13 mouse cellular contexts compared by ENCODE assay signal in the genomic region with DNA sequence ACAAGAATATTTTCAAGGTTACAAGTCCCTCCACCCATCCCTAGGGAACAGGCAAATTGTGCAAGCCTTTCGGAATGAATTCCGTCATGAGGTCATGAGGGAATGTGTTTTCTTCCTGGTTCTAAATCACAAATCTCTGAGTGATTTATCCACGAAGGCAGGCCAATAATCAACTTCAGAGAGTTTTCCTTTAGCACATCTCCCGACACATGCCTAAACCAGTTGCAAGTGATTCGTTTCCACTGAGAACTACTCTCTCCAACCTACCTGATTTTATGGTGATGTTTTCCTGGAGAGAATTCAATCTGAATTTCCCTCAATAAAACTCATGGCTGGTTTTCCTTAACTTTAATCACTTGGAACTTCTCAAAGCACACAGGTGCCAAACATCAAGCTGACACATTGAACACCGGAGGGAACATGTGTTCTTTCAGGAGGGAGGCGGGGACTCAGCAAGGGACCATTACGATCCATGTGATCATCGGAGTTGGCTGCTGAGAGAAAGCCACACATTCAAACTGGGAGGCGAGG.
DNase-seq lines count a peak whose midpoint lies in the region; ATAC-seq and TF ChIP-seq lines count a peak whose summit lies in the region.
"Had no signal": no experiment of that assay in that cellular context is flagged by ENCODE, and none has a peak within 500 bp of the region (broad histone marks: within the 10 kb centered on the region; RNA-seq: fewer than 3 reads in every experiment).

No protein-coding gene starts in this region.

- TF ChIP-seq POLR2A in lung, adult 2 months (IDR thresholded peaks at IDR 0.05; ENCODE audit: borderline replicate concordance, extremely low read depth, low read depth, low read length), result no peak

- no peak for ATAC-seq in inflammation-experienced regulatory T-cells, adult 6 months
- no peak for ATAC-seq in forebrain, embryonic 11.5 days (replicated peaks; ENCODE audit: low FRiP score)
- ATAC-seq: activated CD4-positive, CD25-positive, alpha-beta regulatory T cell, adult 4 months; intestine, embryonic 16.5 days had no signal

- no peaks in the 10 kb centered on the region for H3K9me3 ChIP-seq in forebrain, embryonic 11.5 days (ENCODE audit: control insufficient read depth, low read length)

- DNase-seq in lung, adult 18-20 months, result peak; percentile 10 to 26
- no peak for DNase-seq in lung, adult 2 months
- DNase-seq in gastrocnemius, adult 2 months, result peak; percentile 47
- DNase-seq in heart, postnatal 4 days, result peak; percentile 45
- DNase-seq in lung, postnatal 25 days (ENCODE audit: low spot score), result peak; percentile 15
- no peak for DNase-seq in thymus, postnatal 14 days
- no peak for DNase-seq in forebrain, embryonic 11.5 days (ENCODE audit: low spot score)
- DNase-seq: cerebellum, adult 2 months had no signal

- 66% methylated on average over 10 of the region's 10 CpGs for WGBS in lung, adult 2 months
- WGBS in forebrain, embryonic 11.5 days, result 88% methylated on average over 10 of the region's 10 CpGs

- intact Hi-C loops in gastrocnemius, adult 2 months (cut with DNase I), result no loop called here

- no peak overlapping the region for H3K4me3 ChIP-seq in lung, adult 2 months (replicated peaks; ENCODE audit: extremely low read depth, low read depth, low read length)
- H3K4me3 ChIP-seq in gastrocnemius, adult 2 months, result no peak overlapping the region
- H3K4me3 ChIP-seq in forebrain, embryonic 11.5 days (ENCODE audit: low read depth, low read length), result no peak overlapping the region
- H3K4me3 ChIP-seq: embryonic facial prominence, embryonic 13.5 days had no signal

- H3K4me2 ChIP-seq in forebrain, embryonic 11.5 days (ENCODE audit: low read depth, low read length, severe bottlenecking), result no peak overlapping the region
- H3K4me2 ChIP-seq: embryonic facial prominence, embryonic 13.5 days had no signal

- no peak overlapping the region for H3K9ac ChIP-seq in forebrain, embryonic 11.5 days (ENCODE audit: low read length)
- H3K9ac ChIP-seq: embryonic facial prominence, embryonic 13.5 days had no signal

- TF ChIP-seq CTCF in lung, adult 2 months (IDR thresholded peaks at IDR 0.05; ENCODE audit: insufficient read depth, low read length), result no peak
- no peak for TF ChIP-seq CTCF in gastrocnemius, adult 2 months (IDR thresholded peaks at IDR 0.05)

- peak overlapping the region; percentile 72 for H3K27ac ChIP-seq in gastrocnemius, adult 2 months
- H3K27ac ChIP-seq in forebrain, embryonic 11.5 days (ENCODE audit: low read depth, low read length), result no peak overlapping the region
- H3K27ac ChIP-seq: embryonic facial prominence, embryonic 13.5 days; macrophage had no signal

- H3K27me3 ChIP-seq in forebrain, embryonic 11.5 days (ENCODE audit: control insufficient read depth, insufficient read depth, low read length), result no peaks in the 10 kb centered on the region
- H3K27me3 ChIP-seq: embryonic facial prominence, embryonic 13.5 days had no signal

- H3K36me3 ChIP-seq in forebrain, embryonic 11.5 days (ENCODE audit: control insufficient read depth, insufficient read depth, low read length), result no peaks in the 10 kb centered on the region
- H3K36me3 ChIP-seq: embryonic facial prominence, embryonic 13.5 days had no signal

- H3K4me1 ChIP-seq in lung, adult 2 months (ENCODE audit: control insufficient read depth, insufficient read depth, low read length), result no peaks in the 10 kb centered on the region
- H3K4me1 ChIP-seq in forebrain, embryonic 11.5 days (replicated peaks; ENCODE audit: control insufficient read depth, insufficient read depth, low read length), result no peaks in the 10 kb centered on the region
- H3K4me1 ChIP-seq: embryonic facial prominence, embryonic 13.5 days had no signal

Comparison
In these comparisons a context has a peak if more than half of its experiments do, and no peak if none do; other contexts are left out.
1. DNase-seq: peak in lung, adult 18-20 months (2 of 2), gastrocnemius, adult 2 months (single experiment), heart, postnatal 4 days (single experiment) and lung, postnatal 25 days (single experiment); none in lung, adult 2 months (single experiment), thymus, postnatal 14 days (single experiment) and forebrain, embryonic 11.5 days (single experiment).